Comparison of ENCODE assay signal across 8 mouse cellular contexts in the genomic region with DNA sequence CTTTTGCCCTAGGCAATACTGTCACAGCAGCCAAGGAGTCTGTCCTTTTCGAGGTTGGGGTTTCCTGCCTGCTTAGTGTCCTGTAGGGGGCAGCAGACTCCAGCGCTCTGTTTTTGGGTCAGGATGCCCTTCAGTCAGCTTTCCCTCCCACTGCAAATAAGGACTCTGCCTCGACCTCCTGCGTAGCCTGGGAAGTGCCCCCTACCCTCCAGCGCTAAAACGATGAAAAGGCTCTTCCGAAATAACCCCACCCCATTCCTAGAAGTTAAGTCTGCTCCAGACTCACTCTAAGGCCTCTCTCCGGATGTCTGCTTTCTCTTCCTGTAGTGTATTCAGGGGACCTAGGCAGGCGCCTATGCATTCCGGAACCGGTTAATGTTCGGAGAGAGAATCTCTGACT. TPM values are rescaled to one million over a fixed set of nuclear protein-coding genes. Genes with fewer than 3 reads are reported as not detected.
DNase-seq lines count a peak whose midpoint lies in the region; ATAC-seq and TF ChIP-seq lines count a peak whose summit lies in the region.

No protein-coding gene starts in this region.

- peaks cover 80% of the 10 kb centered on the region for H3K4me1 ChIP-seq in E14TG2a.4 (replicated peaks; ENCODE audit: low read depth, low read length)
- H3K4me1 ChIP-seq in forebrain, embryonic 10.5 days: peaks cover 49% of the 10 kb centered on the region
- peaks cover 16% of the 10 kb centered on the region; the same call in 1 of the 2 replicates for H3K4me1 ChIP-seq in heart, postnatal 0 days (ENCODE audit: control insufficient read depth, insufficient read depth)
- H3K4me1 ChIP-seq in neural tube, embryonic 13.5 days (replicated peaks): peaks cover 38% of the 10 kb centered on the region

- no peaks in the 10 kb centered on the region for H3K27me3 ChIP-seq in E14TG2a.4 (ENCODE audit: insufficient read depth, low read length)
- peaks cover 39% of the 10 kb centered on the region for H3K27me3 ChIP-seq in forebrain, embryonic 10.5 days (ENCODE audit: poor library complexity, severe bottlenecking)
- no peaks in the 10 kb centered on the region for H3K27me3 ChIP-seq in heart, postnatal 0 days (ENCODE audit: control insufficient read depth, insufficient read depth, low read length)
- H3K27me3 ChIP-seq in neural tube, embryonic 13.5 days: 0 out of 2 replicates have a peak, but pooled peaks cover 8% of the 10 kb centered on the region

- no peaks in the 10 kb centered on the region for H3K9me3 ChIP-seq in E14TG2a.4 (ENCODE audit: low read length)
- no peaks in the 10 kb centered on the region for H3K9me3 ChIP-seq in forebrain, embryonic 10.5 days
- H3K9me3 ChIP-seq in heart, postnatal 0 days (replicated peaks; ENCODE audit: control insufficient read depth, low read length): no peaks in the 10 kb centered on the region
- no peaks in the 10 kb centered on the region for H3K9me3 ChIP-seq in neural tube, embryonic 13.5 days

- peak; percentile 89 for TF ChIP-seq CTCF in E14TG2a.4 (conservative IDR thresholded peaks at IDR 0.05; ENCODE audit: low read length)
- peak; percentile 97 for TF ChIP-seq CTCF in brain, embryonic 14.5 days (IDR thresholded peaks at IDR 0.05; ENCODE audit: borderline replicate concordance, extremely low read depth, insufficient read depth, insufficient read length)
- peak; percentile 92 for TF ChIP-seq CTCF in heart, postnatal 0 days (IDR thresholded peaks at IDR 0.05; ENCODE audit: low read depth)

- H3K4me2 ChIP-seq in heart, postnatal 0 days (ENCODE audit: low read depth, low read length): peak overlapping the region; percentile 70
- peak overlapping the region; percentile 61 for H3K4me2 ChIP-seq in neural tube, embryonic 13.5 days

- peak overlapping the region; percentile 51; the same call in 1 of the 2 replicates for H3K27ac ChIP-seq in forebrain, embryonic 10.5 days
- H3K27ac ChIP-seq in heart, postnatal 0 days (ENCODE audit: low read depth): peak overlapping the region; percentile 75
- H3K27ac ChIP-seq in neural tube, embryonic 13.5 days (replicated peaks): no peak overlapping the region; the same call in 1 of the 2 replicates

- no peak for TF ChIP-seq EP300 in heart, postnatal 0 days (IDR thresholded peaks at IDR 0.05; ENCODE audit: low read depth)

- WGBS in forebrain, embryonic 10.5 days: under 1% methylated on average over 12 of the region's 12 CpGs
- 0% methylated on average over 12 of the region's 12 CpGs for WGBS in heart, postnatal 0 days
- under 1% methylated on average over 12 of the region's 12 CpGs for WGBS in neural tube, embryonic 13.5 days

- ATAC-seq in heart, postnatal 0 days (ENCODE audit: insufficient read depth, low read depth): peak; percentile 62
- ATAC-seq in neural tube, embryonic 13.5 days (ENCODE audit: low read depth): 0 out of 2 replicates have a peak, but pooled peaks have one; percentile 7

- no peak for TF ChIP-seq POLR2A in brain, embryonic 14.5 days (IDR thresholded peaks at IDR 0.05; ENCODE audit: borderline replicate concordance, extremely low read depth, insufficient read depth, insufficient read length, poor library complexity, severe bottlenecking)

- H3K36me3 ChIP-seq in E14TG2a.4 (ENCODE audit: insufficient read depth, low read length): peaks cover 14% of the 10 kb centered on the region
- H3K36me3 ChIP-seq in forebrain, embryonic 10.5 days (replicated peaks): peaks cover 3% of the 10 kb centered on the region; the same call in 1 of the 2 replicates
- no peaks in the 10 kb centered on the region for H3K36me3 ChIP-seq in heart, postnatal 0 days (replicated peaks; ENCODE audit: control insufficient read depth, insufficient read depth, low read length)
- H3K36me3 ChIP-seq in neural tube, embryonic 13.5 days: no peaks in the 10 kb centered on the region

- H3K4me3 ChIP-seq in E14TG2a.4 (replicated peaks; ENCODE audit: low read length): peak overlapping the region; percentile 77
- H3K4me3 ChIP-seq in forebrain, embryonic 10.5 days: peak overlapping the region; percentile 50
- peak overlapping the region; percentile 41 for H3K4me3 ChIP-seq in heart, postnatal 0 days (ENCODE audit: low read depth, low read length)
- H3K4me3 ChIP-seq in neural tube, embryonic 13.5 days: peak overlapping the region; percentile 33

- H3K9ac ChIP-seq in heart, postnatal 0 days (replicated peaks; ENCODE audit: low read depth, low read length): peak overlapping the region; percentile 8; the same call in 1 of the 2 replicates
- peak overlapping the region; percentile 59 for H3K9ac ChIP-seq in neural tube, embryonic 13.5 days

- DNase-seq in brain, embryonic 14.5 days (ENCODE audit: low read depth): peak; percentile 89
- peak; percentile 78 for DNase-seq in forebrain, embryonic 10.5 days (ENCODE audit: extremely low spot score, low spot score)
- DNase-seq in heart, postnatal 0 days (ENCODE audit: low spot score): peak; percentile 88
- peak; percentile 78 to 85 for DNase-seq in kidney, postnatal 25 days
- peak; percentile 78 to 82 for DNase-seq in lung, adult 18-20 months
- peak; percentile 66 for DNase-seq in testis, postnatal 14 days (ENCODE audit: low spot score)

RNA-seq across cellular contexts. Expression of a gene that starts 1.5 kb away (rescaled TPM):
- polyA plus RNA-seq in brain, embryonic 14.5 days (2012; rRNA removed): 5.3 and 7.5 TPM in 2 replicates
- 2.6 and 3.7 TPM in 2 replicates for polyA plus RNA-seq in forebrain, embryonic 10.5 days (2016; fragmentation: Nextera tagmentation; extraction: Ambion mirVana)
- 1.4 TPM in 1 of 2 replicates, not detected in the other for total RNA-seq in heart, postnatal 0 days (2014; rRNA removed; ENCODE audit: low replicate concordance)
- 4.6 and 6.0 TPM in 2 replicates for polyA plus RNA-seq in heart, postnatal 0 days (2015; fragmentation: Nextera tagmentation; extraction: Ambion mirVana)
- polyA plus RNA-seq in neural tube, embryonic 13.5 days (2015; fragmentation: Nextera tagmentation; extraction: Ambion mirVana): 6.1 and 10.1 TPM in 2 replicates

RNA-seq across cellular contexts. Expression of a gene that starts 38.7 kb away (rescaled TPM):
- polyA plus RNA-seq in brain, embryonic 14.5 days (2012; rRNA removed): 2.1 and 2.7 TPM in 2 replicates
- polyA plus RNA-seq in forebrain, embryonic 10.5 days (2016; fragmentation: Nextera tagmentation; extraction: Ambion mirVana): 1.9 and 2.4 TPM in 2 replicates
- 0.43 TPM in 1 of 2 replicates, not detected in the other for total RNA-seq in heart, postnatal 0 days (2014; rRNA removed; ENCODE audit: low replicate concordance)
- polyA plus RNA-seq in heart, postnatal 0 days (2015; fragmentation: Nextera tagmentation; extraction: Ambion mirVana): 0.34 and 0.48 TPM in 2 replicates
- 1.4 and 1.6 TPM in 2 replicates for polyA plus RNA-seq in neural tube, embryonic 13.5 days (2015; fragmentation: Nextera tagmentation; extraction: Ambion mirVana)

RNA-seq across cellular contexts. Expression of a gene that starts 38.8 kb away (rescaled TPM):
- 44.9 and 47.9 TPM in 2 replicates for polyA plus RNA-seq in brain, embryonic 14.5 days (2012; rRNA removed)
- polyA plus RNA-seq in forebrain, embryonic 10.5 days (2016; fragmentation: Nextera tagmentation; extraction: Ambion mirVana): 17.3 and 20.8 TPM in 2 replicates
- total RNA-seq in heart, postnatal 0 days (2014; rRNA removed; ENCODE audit: low replicate concordance): 13.1 and 17.1 TPM in 2 replicates
- polyA plus RNA-seq in heart, postnatal 0 days (2015; fragmentation: Nextera tagmentation; extraction: Ambion mirVana): 8.4 and 10.2 TPM in 2 replicates
- 24.3 and 25.6 TPM in 2 replicates for polyA plus RNA-seq in neural tube, embryonic 13.5 days (2015; fragmentation: Nextera tagmentation; extraction: Ambion mirVana)

RNA-seq across cellular contexts. Expression of a gene that starts 50.3 kb away (rescaled TPM):
- polyA plus RNA-seq in brain, embryonic 14.5 days (2012; rRNA removed): 63.1 and 67.1 TPM in 2 replicates
- 28.6 and 31.4 TPM in 2 replicates for polyA plus RNA-seq in forebrain, embryonic 10.5 days (2016; fragmentation: Nextera tagmentation; extraction: Ambion mirVana)
- 23.8 and 31.4 TPM in 2 replicates for total RNA-seq in heart, postnatal 0 days (2014; rRNA removed; ENCODE audit: low replicate concordance)
- polyA plus RNA-seq in heart, postnatal 0 days (2015; fragmentation: Nextera tagmentation; extraction: Ambion mirVana): 4.6 and 5.8 TPM in 2 replicates
- polyA plus RNA-seq in neural tube, embryonic 13.5 days (2015; fragmentation: Nextera tagmentation; extraction: Ambion mirVana): 32.9 and 34.7 TPM in 2 replicates
